Mouse (Mus musculus) cerebellum, adult (tissue): ENCODE measurements around the gene Mmrn1.

Experiments used
- ATAC-seq: cut with Nextera tagmentation; 2 replicates; pipeline ENCODE4 v1.9.2; 2017; ENCODE audit warnings: mild to moderate bottlenecking, moderate library complexity, mixed read lengths; ENCODE audit not compliant: insufficient number of reproducible peaks, low FRiP score, low TSS enrichment

Mmrn1 gene

DNA sequence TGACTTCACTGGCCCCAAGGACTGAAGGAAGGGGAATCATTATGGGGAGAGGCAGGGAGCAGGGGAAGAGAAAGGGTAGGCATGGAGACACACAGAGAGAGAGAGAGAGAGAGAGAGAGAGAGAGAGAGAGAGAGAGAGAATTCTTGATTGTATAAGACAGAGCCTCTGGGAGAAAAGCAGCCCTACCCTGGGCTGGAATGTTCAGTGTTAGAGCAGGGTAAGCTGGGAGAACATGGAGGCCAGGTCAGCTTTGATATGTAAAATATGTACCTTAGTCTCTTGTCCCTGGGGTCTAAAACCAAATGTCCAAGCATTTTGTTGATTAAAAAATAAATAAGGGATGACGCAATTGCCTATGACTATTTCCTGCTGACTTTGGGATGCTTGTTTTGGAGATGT is 67.6 kb downstream of the Mmrn1 start:
- ATAC-seq: no peak

DNA sequence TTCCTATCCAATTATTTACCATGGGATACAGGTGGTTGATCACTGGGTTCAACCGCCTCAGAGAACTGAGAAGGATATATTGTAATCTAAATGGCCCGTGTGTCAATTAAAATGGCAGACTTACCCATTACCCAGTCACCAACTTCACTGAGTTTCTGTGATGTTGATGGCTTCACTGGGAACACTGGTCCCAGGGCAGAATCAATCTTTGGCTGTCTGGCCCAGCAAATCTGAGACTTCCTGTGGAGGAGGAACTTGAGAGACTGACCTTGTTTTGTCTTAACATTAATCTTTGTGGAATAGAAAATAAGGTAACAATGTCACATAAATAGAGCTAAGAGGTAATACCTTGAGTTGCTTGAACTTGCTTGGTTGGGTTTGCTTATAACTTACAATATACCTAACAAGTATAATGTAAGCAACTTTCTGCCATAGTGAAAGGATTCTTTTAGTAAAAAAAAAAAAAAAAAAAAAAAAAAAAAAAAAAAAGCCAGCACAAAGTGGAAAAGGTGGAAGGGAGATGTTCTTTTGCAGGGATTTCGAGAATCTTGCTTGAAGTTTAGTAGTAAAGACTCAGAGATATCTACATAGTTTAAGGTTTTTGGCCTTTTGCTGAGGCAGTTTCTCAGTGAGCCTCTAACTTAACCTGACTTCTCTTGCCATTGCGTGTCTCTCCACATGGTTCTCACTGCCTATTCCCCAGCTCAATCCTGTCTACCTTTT is 68.8 kb downstream of the Mmrn1 start:
- no peak for ATAC-seq

DNA sequence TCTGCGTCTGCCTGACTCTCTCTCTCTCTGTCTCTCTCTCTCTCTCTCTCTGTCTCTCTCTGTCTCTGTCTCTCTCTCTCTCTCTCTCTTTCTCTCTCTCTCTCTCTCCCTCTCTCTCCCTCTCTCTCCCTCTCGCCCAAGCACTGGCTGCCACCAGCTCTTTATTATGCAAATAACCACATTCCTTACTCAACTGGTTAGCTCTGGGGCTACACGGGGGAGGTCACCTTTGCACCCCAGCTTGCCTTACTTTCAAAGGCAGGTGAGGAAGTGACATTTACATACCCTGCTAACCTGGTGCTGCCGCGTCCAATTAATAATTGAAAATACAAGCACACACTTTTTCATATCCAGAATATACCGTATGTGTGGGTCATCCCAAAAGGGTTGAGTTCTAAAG is 69.3 kb downstream of the Mmrn1 start:
- ATAC-seq: no peak

DNA sequence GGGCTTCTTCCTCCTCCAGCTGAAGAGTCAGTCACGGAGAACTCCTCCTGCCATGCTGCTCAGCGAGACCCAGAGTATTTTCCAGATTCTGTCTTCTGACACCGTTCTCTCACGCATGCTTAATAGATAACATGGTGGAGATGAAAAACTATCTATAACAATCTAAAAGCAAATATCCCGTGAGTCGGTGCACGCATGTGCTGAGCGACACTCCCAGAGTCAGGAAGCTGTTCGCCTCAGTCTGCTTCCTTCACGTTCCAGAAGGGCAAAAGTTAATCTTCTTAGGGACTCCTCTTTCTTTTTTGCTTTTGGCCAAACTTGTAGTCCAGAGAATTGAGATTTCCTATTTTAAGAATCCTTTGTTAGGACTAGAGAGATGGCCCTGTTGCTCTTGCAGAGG is 69.7 kb downstream of the Mmrn1 start:
- no peak for ATAC-seq

DNA sequence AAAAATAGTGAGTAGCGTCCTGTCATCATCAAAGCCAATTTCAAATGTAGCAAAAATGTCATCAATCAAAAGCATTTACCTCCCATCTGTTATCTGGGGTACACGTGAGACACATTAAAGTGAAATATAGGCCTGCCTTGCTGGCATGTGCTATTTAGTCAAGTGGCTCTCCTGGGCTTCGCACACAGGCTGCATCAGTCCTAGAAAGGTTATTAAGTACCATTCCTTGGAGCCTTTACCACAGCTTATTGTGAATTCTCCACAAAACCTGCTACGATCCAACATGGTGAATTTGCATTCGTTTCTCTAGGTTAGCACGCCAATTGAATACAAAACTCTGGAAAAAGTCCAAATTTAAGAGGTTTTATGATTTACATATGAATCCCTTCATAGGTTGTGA is 70.8 kb downstream of the Mmrn1 start:
- no peak for ATAC-seq

DNA sequence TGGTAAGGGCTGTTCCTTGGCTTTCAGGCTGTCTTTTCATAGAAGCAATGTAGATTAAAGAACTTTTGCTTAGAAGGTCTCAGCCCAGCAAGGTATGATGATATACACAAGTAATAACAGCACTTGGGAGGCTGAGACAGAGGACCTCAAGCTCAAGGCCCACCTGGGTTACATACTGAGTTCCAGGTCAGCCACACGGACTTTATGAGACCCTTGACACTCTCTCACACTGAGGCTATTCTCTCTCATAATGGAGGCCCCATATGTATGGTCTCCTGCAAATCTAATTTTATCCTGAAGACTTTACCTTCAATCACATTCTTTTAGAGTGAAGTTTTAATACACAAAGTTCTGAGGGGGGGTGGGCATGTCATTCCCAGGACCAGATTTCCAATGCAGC is 71.6 kb downstream of the Mmrn1 start:
- no peak for ATAC-seq

DNA sequence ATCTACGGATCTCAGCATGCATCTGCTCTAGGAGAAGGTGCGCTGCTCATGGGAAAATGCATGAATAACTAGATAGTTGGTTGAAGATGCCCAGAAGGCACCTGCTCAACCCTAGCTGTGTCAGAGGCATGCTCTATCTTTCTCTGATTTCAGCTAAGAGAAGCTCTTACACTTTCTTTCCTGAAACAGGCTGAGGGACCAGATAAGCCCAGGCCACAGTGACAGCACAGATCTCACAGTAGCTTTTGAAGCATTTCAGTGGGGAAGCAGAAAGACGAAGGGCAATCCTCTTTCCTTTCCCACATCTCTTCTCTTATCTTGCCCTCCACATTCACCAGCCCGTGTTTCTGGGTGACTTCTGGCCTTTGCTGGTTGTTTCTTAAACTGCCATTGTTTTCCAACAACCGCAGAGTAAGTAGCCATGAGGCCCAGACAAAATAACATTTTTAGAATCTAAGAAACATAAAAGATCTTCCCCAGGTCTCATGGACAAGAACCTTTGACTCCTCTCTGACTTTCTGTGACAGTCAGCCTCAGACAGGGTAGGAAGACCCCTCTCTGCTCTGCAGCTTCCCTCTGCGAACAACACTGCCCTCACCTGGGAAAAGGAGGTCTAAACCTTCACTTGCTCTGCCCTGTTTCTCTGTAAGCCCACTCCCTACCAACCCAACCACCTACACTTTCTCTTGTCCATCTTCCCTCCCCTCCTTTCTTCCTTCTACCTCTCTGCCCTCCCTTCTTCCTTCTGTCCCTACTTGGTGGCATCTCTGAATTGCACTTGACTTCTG is 76.4 kb downstream of the Mmrn1 start:
- ATAC-seq: no peak

DNA sequence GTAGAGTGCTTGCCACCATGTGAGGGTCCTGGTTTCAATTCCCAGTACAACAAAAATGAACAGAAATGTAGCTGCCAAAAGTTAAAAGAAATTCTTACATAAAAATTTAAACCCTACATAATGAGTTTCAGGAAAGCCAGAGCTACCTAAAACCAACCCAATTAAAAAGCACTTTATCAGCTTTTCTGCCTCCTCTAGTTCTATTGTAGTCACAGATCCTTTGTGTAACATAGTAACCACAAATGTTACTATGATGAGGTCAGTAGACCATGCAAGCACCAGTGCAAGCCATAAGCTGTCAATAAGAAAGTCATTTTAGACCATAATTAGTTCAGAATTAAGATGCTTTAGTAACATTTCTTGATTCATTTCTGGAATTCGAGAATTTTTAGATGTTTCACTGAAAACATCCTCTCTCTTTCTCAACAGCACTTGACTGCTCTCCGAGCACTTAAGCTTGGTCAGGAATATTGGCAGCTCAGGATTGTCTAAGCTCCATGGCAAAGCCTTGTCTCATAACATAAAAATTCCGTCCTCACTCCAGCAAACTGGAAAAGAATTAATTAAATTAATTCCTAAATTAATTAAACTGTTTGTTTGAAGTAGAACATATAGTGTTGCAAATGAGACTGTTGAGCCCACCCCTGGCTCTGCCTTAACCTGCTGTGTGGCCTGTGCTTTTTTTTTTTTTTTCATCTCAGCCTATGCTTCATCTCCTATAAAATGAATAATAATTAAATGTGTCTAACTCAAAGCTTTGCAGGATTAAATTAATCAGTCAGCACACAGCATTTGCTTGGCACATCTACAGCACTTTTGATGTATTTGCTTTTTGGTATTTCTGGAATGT is 79.4 kb downstream of the Mmrn1 start:
- ATAC-seq: no peak

DNA sequence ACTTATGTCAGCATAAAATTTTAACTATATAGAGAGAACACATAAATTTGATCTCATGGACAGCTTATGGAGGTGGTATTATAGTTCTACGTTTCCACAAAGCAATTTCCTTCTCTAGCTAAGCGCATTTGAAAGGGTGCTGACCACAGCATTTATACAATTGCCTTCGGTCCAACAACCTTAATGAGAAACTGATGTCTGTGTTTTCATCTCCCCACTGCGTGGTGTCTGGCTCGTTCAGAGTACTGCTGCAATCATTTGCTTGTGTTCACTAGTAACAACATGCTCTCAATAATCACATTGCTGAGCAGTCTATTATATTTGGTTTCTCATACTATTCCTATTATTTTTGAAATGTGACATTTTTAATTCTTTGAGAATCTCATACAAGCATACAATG is 89.0 kb downstream of the Mmrn1 start:
- no peak for ATAC-seq

DNA sequence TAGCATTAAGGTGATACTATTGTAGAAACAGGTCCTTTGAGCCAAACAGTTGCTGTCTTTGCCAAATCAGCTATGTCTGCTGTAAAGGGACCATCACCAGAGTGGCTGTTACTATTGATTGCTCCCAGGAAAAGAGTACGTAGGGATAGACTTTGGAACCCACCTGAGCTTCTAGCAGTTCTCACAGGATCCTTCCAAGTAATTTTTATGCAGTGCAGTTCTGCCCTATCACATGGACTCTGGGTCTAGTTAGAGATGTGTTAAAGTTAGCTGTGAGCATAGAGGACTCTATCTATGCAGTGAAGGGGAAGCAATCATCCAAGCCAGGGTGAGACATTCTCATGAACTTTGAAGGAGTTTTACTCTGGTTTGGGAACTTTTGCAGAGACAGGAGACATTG is 94.9 kb downstream of the Mmrn1 start:
- no peak for ATAC-seq

DNA sequence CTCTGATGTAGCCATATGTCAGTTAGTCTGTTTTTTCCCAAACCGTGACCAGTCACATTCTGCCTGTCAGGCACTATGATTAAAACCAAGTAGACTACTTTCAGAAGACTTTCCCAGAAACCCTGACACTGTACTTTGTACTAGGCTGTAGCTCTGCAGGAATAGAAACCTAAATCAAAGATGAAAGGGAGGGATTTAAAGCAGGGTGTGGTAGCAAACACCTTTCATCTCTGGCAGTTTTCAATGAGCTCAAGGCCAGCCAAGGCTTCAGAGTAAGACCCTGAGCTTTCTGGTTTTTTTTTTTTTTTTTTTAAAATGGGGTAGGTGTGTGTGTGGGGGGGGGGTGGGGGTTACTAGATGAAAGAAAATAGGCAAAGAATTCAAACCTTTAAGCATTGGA is 96.2 kb downstream of the Mmrn1 start:
- no peak for ATAC-seq

DNA sequence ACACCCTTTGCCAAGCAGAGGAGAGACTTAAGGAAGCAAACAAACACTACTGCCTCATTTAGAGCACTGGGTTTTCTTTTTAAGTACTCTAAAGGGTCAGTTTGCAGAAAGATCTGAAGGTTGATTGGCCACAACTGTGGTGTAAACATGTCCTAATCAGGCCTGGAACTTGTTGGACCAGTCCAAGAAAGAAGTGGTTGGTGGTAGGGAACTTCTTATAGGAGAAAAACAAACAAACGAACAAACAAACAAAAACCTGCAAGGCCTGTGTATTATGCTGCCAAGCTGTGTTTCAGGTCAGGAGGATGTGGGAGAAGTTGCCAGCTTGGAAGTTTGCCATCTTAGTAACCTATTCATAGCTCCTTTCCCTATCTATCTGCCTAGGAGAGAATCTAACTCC is 108.5 kb downstream of the Mmrn1 start:
- ATAC-seq: no peak; the same call in 1 of the 2 replicates
